Mouse (Mus musculus) frontal cortex, adult (tissue): Measurements from ENCODE around the gene Cep135.

Experiments used
- ATAC-seq: cut with Nextera tagmentation; 2 replicates; pipeline ENCODE4 v1.9.2; 2017; ENCODE audit warnings: mild to moderate bottlenecking, moderate library complexity, mixed read lengths; ENCODE audit not compliant: low TSS enrichment

Cep135 gene

DNA sequence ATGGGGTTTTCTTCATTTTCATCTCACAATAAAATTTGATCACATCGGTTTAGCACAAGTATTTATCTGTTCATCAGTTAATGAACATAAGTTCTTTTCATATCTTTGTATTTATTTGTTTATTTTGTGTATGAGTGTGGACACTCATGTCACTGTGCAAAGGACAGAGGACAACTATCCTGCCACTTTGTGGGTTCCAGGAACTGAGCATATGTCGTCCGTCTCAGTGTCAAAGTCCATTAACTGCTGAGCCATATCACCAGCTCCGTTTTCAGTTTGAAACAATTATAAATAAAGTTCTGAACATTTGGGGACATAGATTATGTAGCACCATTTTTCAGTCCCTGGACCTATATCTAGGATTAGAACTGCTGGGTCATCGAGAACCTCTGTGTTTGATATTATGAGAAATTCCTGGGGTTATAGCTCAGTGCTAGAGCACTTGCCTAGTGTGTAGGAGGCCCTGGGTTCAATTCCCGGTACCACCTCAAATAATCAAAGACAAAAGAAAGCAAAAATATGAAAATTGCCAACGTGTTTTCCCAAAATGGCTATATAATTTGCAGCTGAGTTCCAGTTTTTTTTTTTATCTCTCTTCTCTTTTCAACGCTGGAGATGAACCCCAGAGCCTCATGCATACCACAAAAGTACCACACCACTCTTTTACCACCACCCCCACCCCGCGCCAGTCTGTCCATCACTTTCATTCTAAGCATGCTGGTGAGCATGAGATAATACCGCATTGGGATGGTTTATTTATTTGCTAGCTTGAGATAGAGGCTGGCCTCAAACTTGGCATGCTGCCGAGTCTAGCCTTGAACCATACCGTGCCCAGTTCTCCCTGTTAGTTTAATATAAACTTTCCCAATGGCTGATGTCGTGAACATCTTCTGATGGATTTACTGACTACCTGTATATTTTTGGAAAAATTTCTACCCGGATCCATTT is 96.4 kb downstream of the Cep135 start:
- no peak for ATAC-seq

DNA sequence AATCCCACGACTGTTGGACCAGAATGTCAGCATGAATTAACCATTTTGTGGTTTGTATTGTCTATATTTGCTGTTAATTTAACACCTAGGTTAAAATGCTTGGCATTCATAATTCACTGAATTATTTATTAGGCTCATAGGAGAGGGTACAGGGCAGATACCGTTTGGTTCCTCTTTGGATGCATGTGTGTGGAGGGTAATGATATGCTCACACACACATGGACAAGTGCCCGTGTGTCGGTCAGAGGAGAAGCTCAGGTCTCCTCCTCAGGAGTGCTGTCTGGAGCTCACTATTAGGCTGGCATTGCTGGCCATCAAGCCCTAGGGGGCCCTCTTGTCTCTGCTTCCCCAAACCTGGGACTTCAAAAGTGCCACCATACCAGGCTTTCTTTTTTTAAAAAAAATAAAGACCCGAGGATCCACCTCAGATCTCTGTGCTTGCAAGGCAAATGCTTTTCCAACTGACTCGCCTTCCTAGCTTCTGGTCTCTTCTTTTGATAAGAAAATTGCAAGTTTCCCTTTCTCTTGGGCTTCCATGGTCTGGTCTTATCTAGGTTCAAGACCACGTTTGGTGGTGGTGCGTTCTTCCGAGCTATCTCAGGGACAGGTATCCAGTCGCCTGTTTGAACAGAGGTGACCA is 99.6 kb downstream of the Cep135 start:
- ATAC-seq: no peak

DNA sequence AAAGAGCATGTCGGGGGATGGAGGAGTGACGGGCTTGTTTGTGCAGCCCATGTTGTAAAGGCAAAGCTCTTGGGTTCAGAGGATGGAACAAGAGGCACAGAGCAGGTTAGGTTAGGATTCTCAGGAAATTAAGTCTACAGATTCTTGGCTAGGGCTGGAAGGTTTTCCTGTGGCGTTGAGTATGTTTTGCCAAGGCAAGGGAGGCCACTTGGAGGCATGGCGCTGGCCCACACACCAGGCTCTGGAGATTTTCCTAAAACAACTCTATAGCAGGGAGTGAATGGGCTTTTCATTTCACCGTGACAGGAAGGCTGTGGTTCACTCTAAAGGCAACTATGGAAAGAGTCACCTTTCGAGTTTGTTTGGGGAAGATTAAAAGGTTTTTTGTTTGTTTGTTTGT is 100.1 kb downstream of the Cep135 start:
- no peak for ATAC-seq

DNA sequence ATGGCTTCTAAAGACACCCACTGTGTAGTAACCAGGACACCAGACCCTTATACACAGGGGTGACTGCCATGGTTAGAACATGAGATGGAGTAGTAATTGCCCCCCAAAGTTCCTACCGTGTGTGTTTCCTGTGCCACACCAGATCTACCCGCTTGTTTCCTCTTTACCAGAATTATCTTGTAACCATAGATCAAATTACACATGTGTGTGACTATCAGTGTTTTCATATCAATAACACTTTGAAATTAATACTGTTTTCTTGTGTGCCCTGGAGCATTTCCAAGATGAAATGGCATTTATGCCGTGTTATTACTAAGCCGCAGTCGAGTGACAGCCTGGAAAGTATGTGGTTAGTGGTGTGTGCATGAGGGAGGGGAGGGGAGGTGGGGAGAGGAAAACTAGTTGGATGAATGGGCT is 101.7 kb downstream of the Cep135 start:
- ATAC-seq: no peak

DNA sequence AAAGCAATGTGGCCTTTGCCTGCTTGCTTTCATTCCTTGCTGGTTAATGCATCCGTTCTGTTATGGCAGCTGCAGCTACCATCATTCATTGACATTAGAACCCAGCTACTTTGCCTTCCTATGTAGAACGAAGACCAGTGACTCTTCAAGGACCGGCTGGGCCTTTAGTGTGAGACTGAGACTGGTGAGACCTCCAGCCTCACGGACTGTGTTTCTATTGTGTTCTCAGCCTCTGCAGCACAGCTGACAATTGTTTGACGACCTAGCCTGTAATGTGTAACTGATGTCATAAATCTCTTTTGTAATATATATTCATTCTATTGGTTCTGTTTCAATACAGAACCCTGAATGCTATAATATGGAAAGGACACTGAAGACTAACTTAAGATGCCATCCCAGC is 102.8 kb downstream of the Cep135 start:
- ATAC-seq: no peak

DNA sequence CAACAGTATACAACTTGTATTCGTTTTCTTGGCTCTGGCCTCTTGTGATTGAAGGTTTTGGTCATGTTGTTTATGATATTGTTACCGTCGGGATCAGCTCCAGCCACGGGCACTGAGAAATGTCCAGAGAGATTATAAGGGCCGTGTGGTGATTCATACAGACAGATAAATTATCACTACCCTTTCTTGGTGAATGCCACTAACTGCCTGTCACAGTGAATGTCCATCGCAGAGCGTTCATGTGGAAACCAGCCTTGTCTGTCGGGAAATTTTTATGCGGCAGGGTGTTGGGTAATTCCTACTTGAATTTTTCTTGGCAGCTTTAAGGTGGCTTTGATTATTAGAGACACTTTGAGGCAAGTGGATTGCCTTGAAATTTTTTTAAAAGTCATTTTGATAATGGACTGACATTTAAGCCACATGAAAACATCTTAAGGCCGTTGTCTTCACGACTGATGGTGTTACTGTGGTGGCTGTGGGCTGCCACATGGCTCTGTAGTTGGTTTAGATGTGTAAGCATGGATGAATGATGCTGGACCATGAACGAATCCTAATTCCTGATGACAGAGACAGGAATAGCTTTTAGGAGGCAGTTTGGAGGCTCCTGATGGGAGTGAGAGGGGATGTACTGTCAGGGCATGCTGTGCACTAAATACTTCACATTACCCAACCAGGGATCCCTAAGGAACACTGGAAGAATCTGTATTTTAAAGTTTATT is 103.4 kb downstream of the Cep135 start:
- ATAC-seq: no peak
